Mouse (Mus musculus): ENCODE results near the gene Gm45261. TPM values are rescaled to one million over a fixed set of nuclear protein-coding genes. Genes with fewer than 3 reads are reported as not detected.
A peak's percentile ranks its signal among the peaks of the same experiment; 100 is the strongest.

Gene Gm45261
- total RNA-seq, 2 experiments from 2014 or later, result not detected

DNA sequence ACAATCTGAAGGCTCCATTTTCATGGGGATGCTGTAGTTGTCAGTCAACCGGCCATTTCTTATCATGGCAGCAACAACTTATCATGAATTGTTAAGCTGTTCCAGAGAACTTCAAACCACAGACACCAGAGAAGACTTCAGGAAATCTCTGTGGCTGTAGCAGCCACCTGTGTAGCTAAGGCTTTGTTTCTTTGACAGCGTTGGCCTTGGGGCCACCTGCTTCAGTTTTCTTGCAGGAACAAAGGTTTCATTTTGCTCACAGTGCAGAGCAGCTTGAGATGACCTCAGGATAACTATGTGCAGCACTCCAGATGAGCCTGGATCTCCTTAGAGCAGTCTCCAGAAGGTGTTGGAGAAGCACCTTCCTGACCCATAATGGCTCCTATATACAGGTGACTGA is 48.7 kb downstream of the Gm45261 start:
- no peak for ATAC-seq (replicated peaks; ENCODE audit: low FRiP score, low TSS enrichment, poor library complexity, severe bottlenecking)

GRCm38 (mm10) chr1:80410229-80410973 is 50.8 kb downstream of the Gm45261 start:
- ATAC-seq (replicated peaks; ENCODE audit: low FRiP score, low TSS enrichment, poor library complexity, severe bottlenecking), result no peak

DNA sequence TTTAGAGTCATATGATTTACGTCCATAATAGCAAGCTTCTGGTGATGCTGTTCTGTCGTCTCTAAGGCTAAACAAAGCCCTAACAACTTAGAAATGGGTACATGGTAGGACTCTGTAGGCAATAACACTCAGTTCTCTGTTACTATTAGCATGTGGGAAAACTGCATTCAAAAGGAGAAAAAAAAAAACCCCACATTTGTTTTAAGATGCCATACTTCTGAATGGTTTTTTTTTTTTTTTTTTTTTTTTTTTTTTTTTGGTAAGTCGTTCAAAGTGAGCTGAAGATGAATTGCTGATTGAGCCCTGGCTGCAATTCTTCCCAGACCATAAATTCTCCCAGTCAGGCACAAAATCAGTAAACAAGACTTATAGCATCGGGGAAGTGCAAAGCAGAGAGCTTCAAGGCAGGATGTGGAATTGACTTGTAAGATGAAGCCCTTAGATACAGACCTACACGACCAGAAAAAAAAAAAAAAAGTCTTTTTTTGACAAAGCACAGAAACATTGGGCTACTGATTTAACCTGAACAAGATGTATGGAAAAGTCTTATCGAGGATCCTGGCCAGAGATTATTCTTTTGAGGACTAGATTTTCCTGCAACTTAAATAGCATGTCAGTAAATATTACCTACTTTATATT is 51.7 kb downstream of the Gm45261 start:
- ATAC-seq (replicated peaks; ENCODE audit: low FRiP score, low TSS enrichment, poor library complexity, severe bottlenecking), result no peak

DNA sequence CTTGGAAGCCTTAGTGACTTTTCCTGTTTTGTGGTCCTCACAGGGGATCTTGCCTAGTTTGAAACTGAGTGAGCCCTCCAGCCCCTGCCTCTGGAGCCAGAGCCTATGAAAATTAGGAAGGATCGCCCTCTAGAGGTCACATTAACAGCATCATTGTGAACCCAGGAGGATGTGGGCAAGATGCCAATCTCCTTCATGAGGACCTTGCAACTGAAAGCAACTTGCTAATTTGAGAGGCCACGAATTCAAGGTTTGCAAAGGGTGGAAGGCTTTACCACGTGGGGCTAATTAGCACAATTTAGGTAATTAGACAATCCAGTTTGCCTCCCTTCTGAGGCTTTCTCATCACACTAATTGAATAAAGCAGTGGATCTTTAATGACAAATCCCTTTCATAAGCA is 52.7 kb downstream of the Gm45261 start:
- ATAC-seq (replicated peaks; ENCODE audit: low FRiP score, low TSS enrichment, poor library complexity, severe bottlenecking), result peak; percentile 97

DNA sequence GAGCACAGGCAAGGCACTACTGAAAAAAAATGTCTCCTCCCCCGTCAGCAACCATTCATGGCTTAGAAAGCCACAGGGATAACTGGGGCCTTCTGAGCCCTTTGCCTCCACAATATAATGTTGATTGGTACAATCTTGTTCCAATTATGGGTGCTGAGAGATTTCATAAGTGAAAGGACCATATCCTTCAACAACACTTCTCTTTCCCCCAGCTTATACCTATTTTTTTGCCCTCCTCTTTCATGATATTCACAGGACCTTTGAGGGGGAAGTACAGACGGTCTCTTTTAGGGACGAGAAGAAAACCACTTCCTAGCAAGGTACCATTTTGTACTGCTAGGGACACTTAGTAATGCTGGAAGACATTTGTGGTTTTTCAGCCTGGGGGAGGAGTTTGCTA is 57.1 kb downstream of the Gm45261 start:
- no peak for ATAC-seq (replicated peaks; ENCODE audit: low FRiP score, low TSS enrichment, poor library complexity, severe bottlenecking)

GRCm38 (mm10) chr1:80403366-80403893 is 57.8 kb downstream of the Gm45261 start:
- no peak for ATAC-seq (replicated peaks; ENCODE audit: low FRiP score, low TSS enrichment, poor library complexity, severe bottlenecking)

- ATAC-seq (replicated peaks; ENCODE audit: low FRiP score, low TSS enrichment, poor library complexity, severe bottlenecking), result no peak
Measured at GRCm38 (mm10) chr1:80401961-80402360, 59.3 kb downstream of the Gm45261 start.

Other genes with a start within 250 kb of the Gm45261 start
- 0.94 TPM in 1 of 2 replicates, not detected in the other for gene Fam124b, start 243.0 kb downstream of the Gm45261 start, total RNA-seq (2014; fragmentation: Nextera tagmentation)
- not detected in 2 replicates for gene Fam124b, start 243.0 kb downstream of the Gm45261 start, total RNA-seq (2017)
- gene Cul3, start 121.0 kb downstream of the Gm45261 start, total RNA-seq (2014; fragmentation: Nextera tagmentation), result 72.7 and 93.7 TPM in 2 replicates
- gene Cul3, start 121.0 kb downstream of the Gm45261 start, total RNA-seq (2017), result 244 and 250 TPM in 2 replicates

All from megakaryocyte-erythroid progenitor cell, adult 5-6 weeks (primary cell).